Mouse (Mus musculus): ENCODE data around the gene Gab1. TPM values are rescaled to one million over a fixed set of nuclear protein-coding genes. Genes with fewer than 3 reads are reported as not detected.

Gab1 gene
- polyA plus RNA-seq, 1 experiment from 2014 or later = 4.2 TPM

GRCm38 (mm10) chr8:80847912-80848311 lies 32.4 kb downstream of the Gab1 start:
- no peak for DNase-seq (ENCODE audit: low spot score)

GRCm38 (mm10) chr8:80845284-80845683 lies 35.0 kb downstream of the Gab1 start:
- DNase-seq (ENCODE audit: low spot score) = no peak

GRCm38 (mm10) chr8:80843744-80844434 lies 36.4 kb downstream of the Gab1 start:
- DNase-seq (ENCODE audit: low spot score) = no peak

DNA sequence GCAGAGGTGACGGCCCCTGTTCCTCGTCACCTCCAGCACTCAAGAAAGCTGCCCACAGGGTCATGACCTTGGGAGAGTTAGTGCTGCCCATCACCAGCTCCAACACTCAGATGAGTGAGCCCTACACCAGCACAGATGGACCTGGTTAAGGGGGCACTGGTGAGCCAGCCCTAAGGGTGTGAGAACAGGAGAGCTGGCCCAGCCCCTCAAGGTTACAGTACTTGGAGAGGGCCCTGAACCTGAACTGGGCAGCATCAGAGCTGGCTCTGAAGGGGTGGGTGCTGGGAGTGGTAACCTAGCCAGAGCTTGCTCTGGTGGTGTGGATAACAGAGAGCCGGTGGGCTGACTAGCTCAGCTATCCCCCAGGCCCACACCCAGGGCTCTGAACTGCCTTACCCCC lies 37.8 kb downstream of the Gab1 start:
- DNase-seq (ENCODE audit: low spot score) = no peak

DNA sequence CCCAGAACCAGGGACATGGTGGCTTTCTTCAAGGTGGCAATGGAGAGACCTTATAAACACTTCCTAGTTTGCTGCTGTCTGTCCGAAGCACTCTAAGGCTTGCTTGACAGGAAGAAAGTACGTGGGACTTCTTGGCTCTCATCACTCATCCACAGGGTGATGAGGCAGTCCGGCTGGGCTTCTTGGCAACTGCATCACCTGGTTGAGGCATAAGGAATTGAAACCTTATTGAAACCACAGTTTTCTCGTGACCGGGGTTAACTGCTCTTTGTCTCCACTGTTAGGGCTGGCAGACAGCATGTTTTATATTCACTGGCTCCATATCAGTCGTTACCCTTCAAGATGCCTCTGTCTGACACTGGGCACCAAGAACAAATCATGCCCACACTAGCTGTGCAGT lies 40.2 kb downstream of the Gab1 start:
- no peak for DNase-seq (ENCODE audit: low spot score)

DNA sequence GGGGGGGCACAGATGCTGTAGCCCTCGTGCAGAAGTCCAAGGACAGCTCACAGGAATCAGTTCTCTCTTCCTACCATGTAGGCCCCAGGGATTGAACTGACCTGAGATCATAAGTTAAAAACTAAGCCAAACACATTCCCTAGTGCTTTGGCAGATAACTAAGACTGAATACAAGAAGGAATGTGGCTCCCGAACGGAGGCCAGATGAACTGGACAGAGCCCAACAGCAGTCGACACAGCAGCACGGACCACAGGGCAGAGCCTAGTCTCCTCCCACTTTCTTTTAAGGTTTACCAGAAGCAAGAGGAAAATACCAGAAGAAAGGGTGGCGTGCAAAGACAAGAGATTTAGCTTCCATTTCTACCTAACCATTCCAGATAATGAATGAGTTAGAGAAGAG lies 42.1 kb downstream of the Gab1 start:
- DNase-seq (ENCODE audit: low spot score) = no peak

DNA sequence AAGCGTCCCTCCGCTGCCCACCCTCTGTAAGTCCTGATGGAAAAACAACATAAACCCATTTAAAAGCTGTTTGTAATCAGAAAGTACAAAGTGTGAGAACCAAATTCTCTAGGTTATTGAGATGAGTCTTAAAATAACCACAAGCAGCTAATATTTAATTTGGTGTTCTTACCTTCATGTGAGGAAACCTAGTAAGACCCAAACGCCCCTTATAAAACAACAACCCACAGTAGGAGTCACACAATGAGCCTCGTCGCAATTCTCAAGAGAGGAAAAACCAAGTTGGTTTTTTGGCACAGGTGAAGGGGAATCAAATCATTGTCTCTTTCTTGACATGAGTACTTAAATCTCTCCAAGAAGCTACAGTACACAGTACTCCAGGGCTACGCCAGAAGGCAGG lies 44.9 kb downstream of the Gab1 start:
- DNase-seq (ENCODE audit: low spot score) = no peak

GRCm38 (mm10) chr8:80834443-80834842 lies 45.9 kb downstream of the Gab1 start:
- no peak for DNase-seq (ENCODE audit: low spot score)

- no peak for DNase-seq (ENCODE audit: low spot score)
Observed at GRCm38 (mm10) chr8:80832534-80832933, 47.8 kb downstream of the Gab1 start.

GRCm38 (mm10) chr8:80831876-80832524 lies 48.3 kb downstream of the Gab1 start:
- DNase-seq (ENCODE audit: low spot score) = no peak

DNA sequence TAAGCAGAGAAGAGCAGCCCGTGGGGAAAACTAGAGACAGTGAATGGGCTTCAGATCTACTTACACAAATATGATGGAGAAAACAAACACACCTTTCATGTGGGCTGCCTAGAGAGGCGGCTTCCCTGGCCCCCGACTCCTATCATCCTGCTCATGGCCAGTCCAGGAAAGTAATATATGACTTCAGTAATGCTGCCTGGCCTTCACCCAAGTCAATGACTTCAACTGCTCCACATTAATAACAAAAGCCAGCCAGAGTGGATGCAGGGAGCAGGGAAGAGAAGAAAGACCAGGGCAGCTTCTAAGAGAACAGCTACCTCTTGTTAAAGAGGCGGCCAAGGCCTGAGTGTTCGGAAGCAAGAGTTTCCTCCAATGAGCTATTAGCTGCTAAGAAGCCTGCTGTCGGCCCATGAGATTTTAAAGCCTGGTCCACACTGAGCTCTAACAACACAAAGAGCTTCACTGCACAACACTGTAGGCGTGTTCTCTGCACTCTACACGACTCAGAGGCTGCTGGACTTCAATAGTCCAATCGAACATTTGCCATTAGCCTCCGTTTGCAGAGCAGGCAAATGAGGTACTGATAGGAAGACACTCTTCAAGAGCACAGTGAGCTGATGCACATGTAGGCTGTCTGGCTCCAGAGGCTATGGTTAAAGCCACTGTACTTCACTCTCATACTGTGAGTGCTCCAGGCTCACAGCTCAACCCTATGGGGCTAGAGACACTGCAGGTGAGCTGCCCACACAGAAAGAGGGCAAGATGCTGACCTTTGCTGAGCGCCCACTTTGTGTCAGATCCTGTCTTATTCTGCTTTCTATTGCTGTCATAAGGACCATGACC lies 49.4 kb downstream of the Gab1 start:
- no peak for DNase-seq (ENCODE audit: low spot score)

- DNase-seq (ENCODE audit: low spot score) = no peak
Observed at GRCm38 (mm10) chr8:80830141-80830540, 50.2 kb downstream of the Gab1 start.

DNA sequence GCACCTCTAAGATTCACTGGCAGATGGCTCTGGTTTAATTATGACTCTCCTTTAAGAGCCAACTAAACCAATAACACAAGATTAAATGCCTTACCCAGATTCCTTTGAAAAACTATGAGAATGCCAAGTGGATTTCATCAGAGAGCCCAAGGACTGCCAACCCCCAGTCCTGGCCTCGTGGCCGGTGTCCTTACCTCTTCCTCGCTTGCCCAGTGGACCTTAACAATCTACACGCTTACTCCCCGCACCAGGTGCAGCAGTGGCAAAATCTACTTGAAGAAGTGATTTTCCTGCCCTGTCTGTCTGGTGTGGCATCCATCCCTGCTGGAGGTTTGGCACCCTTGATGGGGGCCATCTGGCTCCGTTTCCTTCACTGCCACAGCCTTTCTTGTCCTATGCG lies 53.3 kb downstream of the Gab1 start:
- no peak for DNase-seq (ENCODE audit: low spot score)

DNA sequence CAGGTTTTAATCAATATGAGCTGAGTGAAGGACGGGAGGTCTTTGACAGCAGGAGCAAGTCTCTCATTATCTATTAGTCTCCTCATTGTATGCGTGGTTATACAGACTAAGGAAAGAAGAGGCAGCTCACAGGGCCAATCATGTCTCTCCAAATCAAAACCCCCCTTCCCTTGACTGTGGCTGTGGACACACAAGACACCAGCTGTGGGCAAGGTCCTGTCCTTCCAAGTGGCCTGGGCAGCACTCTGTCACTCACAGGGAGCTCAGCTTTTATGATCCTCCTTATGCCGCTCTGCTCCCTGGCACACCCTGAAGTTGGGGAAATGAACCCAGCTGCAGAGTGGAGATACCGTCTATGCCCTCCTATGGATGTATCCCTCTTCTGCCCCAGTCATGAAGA lies 55.2 kb downstream of the Gab1 start:
- no peak for DNase-seq (ENCODE audit: low spot score)

DNA sequence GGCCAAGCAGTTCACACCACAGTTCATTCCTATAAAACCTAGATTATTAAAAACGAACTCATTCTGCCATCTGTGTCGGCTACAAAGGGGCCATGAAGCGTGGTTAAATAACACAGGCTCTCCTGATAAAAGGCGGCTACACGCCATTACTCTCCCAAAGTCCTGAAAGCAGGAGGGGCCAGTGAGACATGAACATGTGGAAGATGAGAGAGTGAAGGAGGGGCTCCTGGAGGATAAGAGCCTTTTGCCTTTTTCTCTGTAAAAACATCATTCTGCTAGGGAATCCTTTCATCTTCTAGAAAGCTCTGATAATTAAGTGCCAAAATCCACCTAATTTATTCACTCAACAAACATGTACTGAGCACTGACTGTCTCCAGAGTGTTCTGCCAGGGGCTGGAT lies 55.9 kb downstream of the Gab1 start:
- DNase-seq (ENCODE audit: low spot score) = no peak

- DNase-seq (ENCODE audit: low spot score) = no peak
Observed at GRCm38 (mm10) chr8:80823250-80823649, 57.1 kb downstream of the Gab1 start.

DNA sequence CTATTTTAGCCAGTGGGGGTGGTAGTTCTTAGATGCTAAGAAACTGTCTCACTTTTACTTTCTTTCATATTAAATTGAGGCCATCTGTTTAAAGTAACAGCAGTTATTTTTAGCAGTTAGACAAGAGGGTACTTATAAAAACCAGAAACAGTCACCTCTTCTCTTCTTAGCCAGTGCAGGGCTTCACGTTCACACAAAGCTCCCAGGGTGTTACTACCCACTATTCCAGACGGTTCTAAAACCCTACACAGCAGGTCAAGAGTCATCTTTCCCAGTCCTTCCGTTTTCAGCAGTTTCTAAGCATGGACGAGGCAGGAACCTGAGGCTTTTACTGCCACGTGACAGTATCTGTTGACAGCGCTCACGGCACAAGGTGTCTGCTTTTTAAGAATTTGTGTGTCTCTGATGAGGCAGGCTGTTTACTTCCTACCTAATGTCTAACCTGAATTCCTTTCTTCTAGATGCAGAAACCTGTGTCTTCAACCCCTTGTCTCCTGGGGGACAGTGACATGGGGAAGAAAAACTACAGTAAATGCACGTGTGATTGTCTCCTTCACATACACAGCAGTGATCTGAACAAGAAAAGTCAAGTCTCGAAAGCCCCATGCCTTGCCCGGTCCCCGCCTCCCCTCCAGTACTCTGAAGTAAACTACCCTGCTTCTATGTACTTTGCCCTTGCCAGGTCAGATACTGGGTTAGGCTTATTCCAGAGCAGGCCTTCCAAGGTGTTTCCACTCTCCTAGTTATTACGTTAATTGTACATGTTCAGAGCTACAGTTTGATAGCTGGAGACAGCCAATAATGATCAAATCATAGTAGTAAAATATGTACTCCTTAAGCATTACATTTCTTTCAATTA lies 58.7 kb downstream of the Gab1 start:
- no peak for DNase-seq (ENCODE audit: low spot score)

DNA sequence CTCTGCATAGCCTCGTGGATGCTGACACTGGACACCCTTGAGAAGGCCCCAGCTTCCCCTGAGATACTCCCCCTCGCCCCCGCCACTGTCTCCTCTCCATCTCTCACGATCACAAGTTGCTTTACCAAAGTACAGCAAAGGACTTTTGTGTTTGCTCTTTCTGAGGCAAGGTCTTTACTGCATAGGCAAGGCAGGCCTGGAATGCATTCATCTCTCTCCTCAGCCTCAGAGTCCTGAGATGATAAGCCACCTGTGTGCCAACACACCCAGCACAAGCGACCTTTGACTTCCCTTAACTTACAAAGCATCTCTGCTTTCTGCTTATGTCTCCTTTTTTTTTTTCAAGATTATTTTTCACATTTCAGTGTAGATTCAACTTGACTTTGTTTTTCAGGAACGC lies 61.3 kb downstream of the Gab1 start:
- DNase-seq (ENCODE audit: low spot score) = no peak

GRCm38 (mm10) chr8:80817065-80817464 lies 63.3 kb downstream of the Gab1 start:
- DNase-seq (ENCODE audit: low spot score) = no peak

DNA sequence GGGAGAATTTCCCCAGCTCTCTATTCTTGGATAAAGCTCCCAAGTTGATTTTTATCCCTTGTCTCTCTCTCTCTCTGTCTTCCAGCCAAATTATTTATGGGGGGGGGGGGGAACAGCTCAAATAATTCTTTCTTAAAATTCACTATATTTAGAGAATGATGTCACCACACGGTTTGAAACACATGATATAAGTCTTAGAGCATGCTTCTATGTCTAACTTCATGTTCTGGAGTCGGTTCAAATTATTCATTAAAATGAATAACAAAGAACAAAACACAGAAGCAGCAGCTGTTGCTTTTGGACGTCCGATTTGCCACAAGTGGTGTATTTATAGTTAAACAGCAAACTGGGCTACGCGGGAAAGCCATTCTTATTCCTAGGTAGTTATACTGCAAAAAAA lies 65.1 kb downstream of the Gab1 start:
- no peak for DNase-seq (ENCODE audit: low spot score)

- DNase-seq (ENCODE audit: low spot score) = no peak
Observed at GRCm38 (mm10) chr8:80814087-80814791, 66.1 kb downstream of the Gab1 start.
